Mouse (Mus musculus): ENCODE results near the gene Serpinb1a. TPM values are rescaled to one million over a fixed set of nuclear protein-coding genes. Genes with fewer than 3 reads are reported as not detected.

Serpinb1a gene
- total RNA-seq, 1 experiment from 2014 or later: 61.2 TPM

DNA sequence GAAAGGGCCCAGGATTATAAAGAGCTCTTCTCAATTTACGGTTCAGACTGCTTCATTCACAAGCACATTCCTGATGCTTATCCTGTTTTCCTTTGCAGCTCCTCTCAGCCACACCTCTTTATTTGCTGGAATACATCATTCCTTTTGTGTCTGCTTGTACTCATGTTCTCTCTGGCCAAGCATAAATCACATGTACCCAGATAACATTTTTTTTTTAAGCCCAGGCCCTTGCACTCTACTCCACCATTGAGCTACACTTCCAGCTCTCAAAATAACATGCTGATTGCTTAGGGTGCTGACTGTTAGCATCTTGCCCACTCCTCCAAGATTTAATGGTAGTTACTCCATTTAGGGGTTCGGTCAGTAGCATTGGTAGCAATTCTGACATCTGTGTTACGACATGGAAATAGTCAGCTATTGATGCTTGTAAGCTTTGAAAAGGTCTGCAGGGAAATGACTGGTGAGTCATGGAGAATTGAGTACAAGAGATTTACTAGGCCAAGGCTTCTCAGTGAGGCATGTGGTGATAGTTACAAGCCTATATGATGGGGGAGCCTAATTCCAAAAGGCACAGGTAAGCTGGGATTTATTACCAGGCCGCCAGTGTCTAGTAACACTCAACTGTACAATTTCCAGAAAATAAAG is 47.2 kb downstream of the Serpinb1a start:
- no peak for ATAC-seq (replicated peaks; ENCODE audit: insufficient number of reproducible peaks, low FRiP score, low TSS enrichment, poor library complexity, severe bottlenecking)

- no peak for ATAC-seq (replicated peaks; ENCODE audit: insufficient number of reproducible peaks, low FRiP score, low TSS enrichment, poor library complexity, severe bottlenecking)
These were observed 48.5 kb downstream of the Serpinb1a start, which contains the start of gene D930007J09Rik for GRCm38 (mm10) chr13:32802259-32803081. Gene D930007J09Rik (minus strand): TSS chr13:32802849.

GRCm38 (mm10) chr13:32801693-32802221 is 49.2 kb downstream of the Serpinb1a start, which contains the start of gene Wrnip1:
Gene Wrnip1 (plus strand): TSS chr13:32802038.
- peak; percentile 97 for ATAC-seq (replicated peaks; ENCODE audit: insufficient number of reproducible peaks, low FRiP score, low TSS enrichment, poor library complexity, severe bottlenecking)

- no peak; the same call in 1 of the 2 replicates for ATAC-seq (replicated peaks; ENCODE audit: insufficient number of reproducible peaks, low FRiP score, low TSS enrichment, poor library complexity, severe bottlenecking)
These were observed 50.1 kb downstream of the Serpinb1a start for GRCm38 (mm10) chr13:32800859-32801258.

- no peak for ATAC-seq (replicated peaks; ENCODE audit: insufficient number of reproducible peaks, low FRiP score, low TSS enrichment, poor library complexity, severe bottlenecking)
These were observed 51.9 kb downstream of the Serpinb1a start for GRCm38 (mm10) chr13:32799131-32799530.

DNA sequence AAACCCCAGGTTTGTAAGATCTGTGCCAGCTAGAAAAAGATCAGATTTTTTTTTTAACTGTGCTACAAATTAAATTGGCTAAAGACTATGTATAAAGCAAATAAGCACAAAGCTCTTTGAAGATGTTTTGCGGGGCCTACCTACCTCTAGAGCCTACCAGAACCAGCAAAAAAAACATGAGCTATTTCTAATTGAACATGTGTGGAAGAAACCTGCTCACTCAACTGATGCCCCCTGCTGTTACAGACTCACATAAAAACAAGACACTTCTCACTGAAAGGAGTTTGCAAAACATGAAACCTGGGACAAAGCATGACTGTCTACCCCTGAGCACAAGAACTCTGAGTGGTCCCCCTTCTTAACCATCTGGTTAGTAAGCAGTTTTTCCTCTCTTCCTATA is 53.9 kb downstream of the Serpinb1a start:
- ATAC-seq (replicated peaks; ENCODE audit: insufficient number of reproducible peaks, low FRiP score, low TSS enrichment, poor library complexity, severe bottlenecking): no peak

DNA sequence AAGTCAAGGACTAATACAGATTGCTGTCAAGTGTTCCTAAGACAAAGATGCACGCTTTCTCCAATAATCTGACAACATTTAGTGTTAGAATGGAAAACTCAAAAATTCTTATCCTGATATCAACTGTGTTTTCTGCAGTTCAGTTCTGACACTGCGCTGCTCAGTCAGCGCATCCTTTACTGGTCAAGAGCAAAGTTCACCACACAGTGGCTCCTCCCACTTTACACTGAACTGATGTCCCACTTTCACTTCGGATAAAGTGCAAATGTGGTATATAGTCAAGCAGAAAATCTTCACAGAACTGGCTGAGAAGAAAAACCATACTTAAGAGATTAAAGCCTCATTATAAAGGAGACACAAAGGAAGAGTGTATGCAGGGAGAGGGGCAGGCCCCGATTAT is 55.8 kb downstream of the Serpinb1a start:
- no peak for ATAC-seq (replicated peaks; ENCODE audit: insufficient number of reproducible peaks, low FRiP score, low TSS enrichment, poor library complexity, severe bottlenecking)

- ATAC-seq (replicated peaks; ENCODE audit: insufficient number of reproducible peaks, low FRiP score, low TSS enrichment, poor library complexity, severe bottlenecking): no peak
These were observed 56.4 kb downstream of the Serpinb1a start for GRCm38 (mm10) chr13:32794619-32795018.

Other genes with a start within 250 kb of the Serpinb1a start
- not detected in 3 replicates for gene Mylk4, start 67.2 kb downstream of the Serpinb1a start, total RNA-seq (2017)
- gene Wrnip1, start 49.1 kb downstream of the Serpinb1a start, total RNA-seq (2017): 20.6 to 46.2 TPM (median 38.9 TPM) in 3 replicates
- gene D930007J09Rik, start 48.3 kb downstream of the Serpinb1a start, total RNA-seq (2017): not detected in 3 replicates
- 2.3 TPM in 1 of 3 replicates, not detected in the others for gene Serpinb1c, start 47.0 kb upstream of the Serpinb1a start, total RNA-seq (2017)
- gene Serpinb6b, start 114.0 kb upstream of the Serpinb1a start, total RNA-seq (2017): 148 to 312 TPM (median 231 TPM) in 3 replicates
- 145 to 315 TPM (median 203 TPM) in 3 replicates for gene Serpinb9, start 152.1 kb upstream of the Serpinb1a start, total RNA-seq (2017)
- gene Serpinb9b, start 176.2 kb upstream of the Serpinb1a start, total RNA-seq (2017): 34.6 to 61.0 TPM (median 35.2 TPM) in 3 replicates
- 0.19 to 2.9 TPM in 2 of 3 replicates, not detected in the other for gene Serpinb1b, start 227.4 kb upstream of the Serpinb1a start, total RNA-seq (2017)